Mouse (Mus musculus): ENCODE data around the gene Src. TPM values are rescaled to one million over a fixed set of nuclear protein-coding genes. Genes with fewer than 3 reads are reported as not detected.

The Src gene
- polyA plus RNA-seq, 1 experiment from 2014 or later = 1.8 TPM

GRCm38 (mm10) chr2:157401261-157401660 lies 17.0 kb upstream of the Src start:
- H3K27ac ChIP-seq (ENCODE audit: low read depth) = no peak overlapping the region
- no peak for TF ChIP-seq CTCF (IDR thresholded peaks at IDR 0.05; ENCODE audit: low read depth)
- no peak for TF ChIP-seq EP300 (IDR thresholded peaks at IDR 0.05; ENCODE audit: low read depth)
- no peak for ATAC-seq
- 79% methylated on average over 2 of the region's 2 CpGs for WGBS (ENCODE audit: insufficient replicate concordance)
- H3K9ac ChIP-seq (replicated peaks) = no peak overlapping the region
- no peak overlapping the region for H3K4me2 ChIP-seq (ENCODE audit: low read depth, low read length)
- no peaks in the 10 kb centered on the region for H3K27me3 ChIP-seq (ENCODE audit: insufficient read depth, low read length)
- H3K4me1 ChIP-seq (ENCODE audit: insufficient read depth) = no peaks in the 10 kb centered on the region
- no peak overlapping the region for H3K4me3 ChIP-seq (ENCODE audit: low read depth, low read length)
- peaks cover 6% of the 10 kb centered on the region; the same call in 1 of the 2 replicates for H3K36me3 ChIP-seq (replicated peaks; ENCODE audit: insufficient read depth, low read length)
- no peaks in the 10 kb centered on the region for H3K9me3 ChIP-seq (ENCODE audit: low read length)
- DNase-seq = no peak

GRCm38 (mm10) chr2:157407596-157407995 lies 10.6 kb upstream of the Src start:
- H3K9me3 ChIP-seq (ENCODE audit: low read length) = no peaks in the 10 kb centered on the region
- ATAC-seq = no peak
- no peaks in the 10 kb centered on the region for H3K36me3 ChIP-seq (replicated peaks; ENCODE audit: insufficient read depth, low read length)
- H3K9ac ChIP-seq (replicated peaks) = no peak overlapping the region
- no peak overlapping the region for H3K27ac ChIP-seq (ENCODE audit: low read depth)
- no peak overlapping the region for H3K4me3 ChIP-seq (ENCODE audit: low read depth, low read length)
- TF ChIP-seq EP300 (IDR thresholded peaks at IDR 0.05; ENCODE audit: low read depth) = no peak
- TF ChIP-seq CTCF (IDR thresholded peaks at IDR 0.05; ENCODE audit: low read depth) = no peak
- DNase-seq = no peak
- no peaks in the 10 kb centered on the region for H3K4me1 ChIP-seq (ENCODE audit: insufficient read depth)
- 68% methylated on average over 7 of the region's 7 CpGs for WGBS (ENCODE audit: insufficient replicate concordance)
- H3K27me3 ChIP-seq (ENCODE audit: insufficient read depth, low read length) = no peaks in the 10 kb centered on the region
- H3K4me2 ChIP-seq (ENCODE audit: low read depth, low read length) = no peak overlapping the region

GRCm38 (mm10) chr2:157409793-157410533 lies 8.3 kb upstream of the Src start:
- Histone ChIP-seq H3K9me3 (ENCODE audit: low read length) (no peaks in the 10 kb centered on the region), H3K4me1 (ENCODE audit: insufficient read depth) (no peaks in the 10 kb centered on the region), H3K9ac (replicated peaks) (no peak overlapping the region), H3K27ac (ENCODE audit: low read depth) (no peak overlapping the region), H3K27me3 (ENCODE audit: insufficient read depth, low read length) (no peaks in the 10 kb centered on the region), H3K4me2 (ENCODE audit: low read depth, low read length) (no peak overlapping the region), H3K4me3 (ENCODE audit: low read depth, low read length) (no peak overlapping the region), H3K36me3 (replicated peaks; ENCODE audit: insufficient read depth, low read length) (no peaks in the 10 kb centered on the region)
- WGBS (ENCODE audit: insufficient replicate concordance) = 70% methylated on average over 12 of the region's 12 CpGs
- ATAC-seq (no peak), DNase-seq (no peak)
- TF ChIP-seq EP300 (IDR thresholded peaks at IDR 0.05; ENCODE audit: low read depth) (no peak), CTCF (IDR thresholded peaks at IDR 0.05; ENCODE audit: low read depth) (no peak)

GRCm38 (mm10) chr2:157411151-157411693 lies 7.0 kb upstream of the Src start:
- Histone ChIP-seq H3K36me3 (replicated peaks; ENCODE audit: insufficient read depth, low read length) (no peaks in the 10 kb centered on the region), H3K4me3 (ENCODE audit: low read depth, low read length) (no peak overlapping the region), H3K9me3 (ENCODE audit: low read length) (no peaks in the 10 kb centered on the region), H3K27me3 (ENCODE audit: insufficient read depth, low read length) (no peaks in the 10 kb centered on the region), H3K4me1 (ENCODE audit: insufficient read depth) (no peaks in the 10 kb centered on the region), H3K27ac (ENCODE audit: low read depth) (no peak overlapping the region), H3K9ac (replicated peaks) (no peak overlapping the region), H3K4me2 (ENCODE audit: low read depth, low read length) (no peak overlapping the region)
- 67% methylated on average over 6 of the region's 6 CpGs for whole genome bisulfite sequencing (ENCODE audit: insufficient replicate concordance)
- ATAC-seq (no peak), DNase-seq (no peak)
- TF ChIP-seq EP300 (IDR thresholded peaks at IDR 0.05; ENCODE audit: low read depth) (no peak), CTCF (IDR thresholded peaks at IDR 0.05; ENCODE audit: low read depth) (no peak)

GRCm38 (mm10) chr2:157412497-157412896 lies 5.7 kb upstream of the Src start:
- TF ChIP-seq EP300 (IDR thresholded peaks at IDR 0.05; ENCODE audit: low read depth) (no peak), CTCF (IDR thresholded peaks at IDR 0.05; ENCODE audit: low read depth) (no peak)
- DNase-seq (no peak), ATAC-seq (no peak)
- no peaks in the 10 kb centered on the region for H3K27me3 ChIP-seq (ENCODE audit: insufficient read depth, low read length)
- 67% methylated on average over 7 of the region's 7 CpGs for WGBS (ENCODE audit: insufficient replicate concordance)
- H3K36me3 ChIP-seq (replicated peaks; ENCODE audit: insufficient read depth, low read length) = no peaks in the 10 kb centered on the region
- H3K9me3 ChIP-seq (ENCODE audit: low read length) = no peaks in the 10 kb centered on the region
- no peak overlapping the region for H3K27ac ChIP-seq (ENCODE audit: low read depth)
- H3K4me1 ChIP-seq (ENCODE audit: insufficient read depth) = no peaks in the 10 kb centered on the region
- H3K4me2 ChIP-seq (ENCODE audit: low read depth, low read length) = no peak overlapping the region
- H3K9ac ChIP-seq (replicated peaks) = no peak overlapping the region
- H3K4me3 ChIP-seq (ENCODE audit: low read depth, low read length) = no peak overlapping the region

GRCm38 (mm10) chr2:157417229-157417628 lies 1.0 kb upstream of the Src start:
- WGBS (ENCODE audit: insufficient replicate concordance) = 69% methylated on average over 6 of the region's 6 CpGs
- DNase-seq (no peak), ATAC-seq (no peak)

More at GRCm38 (mm10) chr2:157417229-157417628, 1.0 kb upstream of the Src start:
- no peaks in the 10 kb centered on the region; the same call in 1 of the 2 replicates for H3K4me1 ChIP-seq (ENCODE audit: insufficient read depth)
- H3K4me2 ChIP-seq (ENCODE audit: low read depth, low read length) = no peak overlapping the region
- H3K9me3 ChIP-seq (ENCODE audit: low read length) = no peaks in the 10 kb centered on the region
- H3K9ac ChIP-seq (replicated peaks) = no peak overlapping the region
- no peak for TF ChIP-seq EP300 (IDR thresholded peaks at IDR 0.05; ENCODE audit: low read depth)
- no peak for TF ChIP-seq CTCF (IDR thresholded peaks at IDR 0.05; ENCODE audit: low read depth)
- no peak overlapping the region for H3K4me3 ChIP-seq (ENCODE audit: low read depth, low read length)
- no peaks in the 10 kb centered on the region for H3K27me3 ChIP-seq (ENCODE audit: insufficient read depth, low read length)
- H3K27ac ChIP-seq (ENCODE audit: low read depth) = no peak overlapping the region
- H3K36me3 ChIP-seq (replicated peaks; ENCODE audit: insufficient read depth, low read length) = no peaks in the 10 kb centered on the region
